Mouse (Mus musculus) ES-Bruce4 (cell line): ENCODE results near the gene Anks3. TPM values are rescaled to one million over a fixed set of nuclear protein-coding genes. Genes with fewer than 3 reads are reported as not detected.
A peak's percentile ranks its signal among the peaks of the same experiment; 100 is the strongest.

Experiments
- H3K27ac ChIP-seq: 2 replicates; pipeline ENCODE4 v1.5.1; 2012; ENCODE audit warnings: low read length, inconsistent platforms; ENCODE audit not compliant: insufficient read depth
- H3K27me3 ChIP-seq: 2 replicates; pipeline ENCODE4 v1.6.1; 2012; ENCODE audit warnings: mild to moderate bottlenecking, low read length, inconsistent platforms; ENCODE audit not compliant: control insufficient read depth, poor library complexity, insufficient read depth, severe bottlenecking
- H3K36me3 ChIP-seq: 2 replicates; pipeline ENCODE4 v1.6.1; 2012; ENCODE audit warnings: inconsistent platforms, mild to moderate bottlenecking, low read length, moderate library complexity; ENCODE audit not compliant: control insufficient read depth, poor library complexity, insufficient read depth, severe bottlenecking
- H3K4me1 ChIP-seq: one replicate; pipeline ENCODE4 v1.8.1; 2011; ENCODE audit warnings: low read length; ENCODE audit not compliant: control insufficient read depth, insufficient read depth
- H3K4me3 ChIP-seq: 2 replicates; pipeline ENCODE4 v1.5.1; 2011; ENCODE audit warnings: low read depth, mild to moderate bottlenecking, low read length
- H3K9ac ChIP-seq: 2 replicates; pipeline ENCODE4 v1.6.1; 2012; ENCODE audit warnings: low read depth, mild to moderate bottlenecking, inconsistent platforms; ENCODE audit not compliant: poor library complexity, severe bottlenecking
- H3K9me3 ChIP-seq: replicated peaks from 2 replicates; pipeline ENCODE4 v1.6.1; 2012; ENCODE audit warnings: mild to moderate bottlenecking, low read length, inconsistent platforms; ENCODE audit not compliant: control insufficient read depth, poor library complexity, insufficient read depth, severe bottlenecking
- CTCF ChIP-seq: IDR thresholded peaks from one replicate; pipeline ENCODE4 v1.8.1; 2011; ENCODE audit warnings: low read depth, low read length
- EP300 ChIP-seq: IDR thresholded peaks from 2 replicates; pipeline ENCODE4 v1.6.1; 2011; ENCODE audit warnings: low read depth, low read length; ENCODE audit not compliant: insufficient read depth
- POLR2A ChIP-seq: IDR thresholded peaks from one replicate; pipeline ENCODE4 v1.8.1; 2011; ENCODE audit warnings: low read length; ENCODE audit not compliant: insufficient read depth
- polyA plus RNA-seq: library from polyadenylated mRNA; stranded (reverse); fragments of >200 nt; gene quantifications from 2 replicates; pipeline ENCODE4 v1.2.4, GENCODE M21; 2011; ENCODE audit warnings: low read depth; ENCODE audit not compliant: missing spikeins, insufficient read depth, insufficient read length

Anks3 gene
- polyA plus RNA-seq, 1 experiment, result 28.4 TPM

DNA sequence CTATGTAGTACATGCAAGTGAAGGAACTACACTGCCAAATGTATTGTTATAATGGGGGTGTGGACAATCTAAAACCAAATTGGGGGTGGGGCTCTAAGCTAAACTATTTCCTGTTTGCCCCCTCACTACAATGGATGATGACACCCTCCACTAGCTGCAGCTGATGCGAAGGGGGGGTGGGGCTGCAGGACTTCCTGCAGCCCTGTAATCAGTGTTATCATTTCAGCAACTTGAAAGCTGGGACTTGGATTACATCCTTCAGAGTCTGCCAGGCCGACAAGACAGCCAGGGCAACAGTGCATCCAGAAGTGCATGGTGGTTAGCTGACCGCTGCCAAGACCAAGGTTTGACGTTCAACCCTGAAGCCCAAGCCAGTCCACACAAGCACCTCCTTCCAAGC, 7.6 kb upstream of the Anks3 start:
- Histone ChIP-seq H3K36me3 (no peaks in the 10 kb centered on the region), H3K27ac (no peak overlapping the region), H3K9me3 (no peaks in the 10 kb centered on the region), H3K27me3 (no peaks in the 10 kb centered on the region), H3K4me3 (no peak overlapping the region), H3K4me1 (no peaks in the 10 kb centered on the region), H3K9ac (no peak overlapping the region)
- no peak for TF ChIP-seq POLR2A
- no peak for TF ChIP-seq CTCF
- TF ChIP-seq EP300, result no peak

GRCm38 (mm10) chr16:4969055-4969843, 5.2 kb upstream of the Anks3 start:
- no peak overlapping the region for H3K9ac ChIP-seq
- no peak overlapping the region for H3K27ac ChIP-seq
- H3K4me1 ChIP-seq, result no peaks in the 10 kb centered on the region
- TF ChIP-seq POLR2A, result no peak
- TF ChIP-seq CTCF, result no peak
- no peak for TF ChIP-seq EP300
- H3K36me3 ChIP-seq, result no peaks in the 10 kb centered on the region
- H3K4me3 ChIP-seq, result no peak overlapping the region
- H3K27me3 ChIP-seq, result no peaks in the 10 kb centered on the region
- no peaks in the 10 kb centered on the region for H3K9me3 ChIP-seq

GRCm38 (mm10) chr16:4968426-4968825, 4.4 kb upstream of the Anks3 start:
- no peak for TF ChIP-seq EP300
- no peak for TF ChIP-seq CTCF
- TF ChIP-seq POLR2A, result no peak
- Histone ChIP-seq H3K4me3 (no peak overlapping the region), H3K36me3 (no peaks in the 10 kb centered on the region), H3K4me1 (no peaks in the 10 kb centered on the region), H3K9me3 (no peaks in the 10 kb centered on the region), H3K27ac (no peak overlapping the region), H3K27me3 (no peaks in the 10 kb centered on the region), H3K9ac (no peak overlapping the region)

- Histone ChIP-seq H3K4me1 (no peaks in the 10 kb centered on the region), H3K36me3 (no peaks in the 10 kb centered on the region), H3K27me3 (no peaks in the 10 kb centered on the region), H3K4me3 (no peak overlapping the region), H3K9ac (no peak overlapping the region), H3K9me3 (no peaks in the 10 kb centered on the region), H3K27ac (no peak overlapping the region)
- TF ChIP-seq POLR2A (no peak), EP300 (no peak), CTCF (no peak)
These were observed 1.6 kb upstream of the Anks3 start for GRCm38 (mm10) chr16:4965392-4966129.

GRCm38 (mm10) chr16:4964731-4965391, 856 bp upstream of the Anks3 start:
- no peaks in the 10 kb centered on the region for H3K27me3 ChIP-seq
- no peaks in the 10 kb centered on the region for H3K9me3 ChIP-seq
- no peaks in the 10 kb centered on the region for H3K4me1 ChIP-seq
- peak overlapping the region; percentile 45 for H3K9ac ChIP-seq
- H3K27ac ChIP-seq, result no peak overlapping the region
- TF ChIP-seq EP300, result no peak
- no peak for TF ChIP-seq POLR2A
- no peak for TF ChIP-seq CTCF
- no peaks in the 10 kb centered on the region for H3K36me3 ChIP-seq
- H3K4me3 ChIP-seq, result peak overlapping the region; percentile 63

DNA sequence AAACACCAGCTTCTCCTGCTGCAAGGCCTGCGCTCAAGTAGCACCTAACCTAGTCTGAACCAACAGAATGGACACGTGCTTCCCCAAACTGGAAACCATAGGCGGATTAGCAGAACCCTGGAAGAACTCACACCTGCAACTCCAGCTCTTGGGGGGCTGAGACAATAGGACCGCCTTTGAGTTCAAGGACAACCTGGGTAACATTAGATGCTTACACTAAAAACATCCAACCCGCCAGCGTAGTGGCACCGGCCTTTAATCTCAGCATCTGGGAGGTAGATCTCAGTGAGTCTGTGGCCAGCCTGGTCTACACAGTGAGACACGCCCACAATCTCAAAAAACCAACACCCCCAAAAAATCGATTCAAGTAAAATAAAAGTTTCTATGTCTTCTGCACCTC, 659 bp downstream of the Anks3 start:
- Histone ChIP-seq H3K27ac (no peak overlapping the region), H3K4me3 (peak overlapping the region; percentile 35), H3K4me1 (no peaks in the 10 kb centered on the region), H3K36me3 (no peaks in the 10 kb centered on the region), H3K27me3 (no peaks in the 10 kb centered on the region), H3K9ac (peak overlapping the region; percentile 45), H3K9me3 (no peaks in the 10 kb centered on the region)
- TF ChIP-seq POLR2A (no peak), CTCF (no peak), EP300 (no peak)
